Mouse (Mus musculus): ENCODE data around the gene Dnaaf5.
A peak's percentile ranks its signal among the peaks of the same experiment; 100 is the strongest.

Gene Dnaaf5

DNA sequence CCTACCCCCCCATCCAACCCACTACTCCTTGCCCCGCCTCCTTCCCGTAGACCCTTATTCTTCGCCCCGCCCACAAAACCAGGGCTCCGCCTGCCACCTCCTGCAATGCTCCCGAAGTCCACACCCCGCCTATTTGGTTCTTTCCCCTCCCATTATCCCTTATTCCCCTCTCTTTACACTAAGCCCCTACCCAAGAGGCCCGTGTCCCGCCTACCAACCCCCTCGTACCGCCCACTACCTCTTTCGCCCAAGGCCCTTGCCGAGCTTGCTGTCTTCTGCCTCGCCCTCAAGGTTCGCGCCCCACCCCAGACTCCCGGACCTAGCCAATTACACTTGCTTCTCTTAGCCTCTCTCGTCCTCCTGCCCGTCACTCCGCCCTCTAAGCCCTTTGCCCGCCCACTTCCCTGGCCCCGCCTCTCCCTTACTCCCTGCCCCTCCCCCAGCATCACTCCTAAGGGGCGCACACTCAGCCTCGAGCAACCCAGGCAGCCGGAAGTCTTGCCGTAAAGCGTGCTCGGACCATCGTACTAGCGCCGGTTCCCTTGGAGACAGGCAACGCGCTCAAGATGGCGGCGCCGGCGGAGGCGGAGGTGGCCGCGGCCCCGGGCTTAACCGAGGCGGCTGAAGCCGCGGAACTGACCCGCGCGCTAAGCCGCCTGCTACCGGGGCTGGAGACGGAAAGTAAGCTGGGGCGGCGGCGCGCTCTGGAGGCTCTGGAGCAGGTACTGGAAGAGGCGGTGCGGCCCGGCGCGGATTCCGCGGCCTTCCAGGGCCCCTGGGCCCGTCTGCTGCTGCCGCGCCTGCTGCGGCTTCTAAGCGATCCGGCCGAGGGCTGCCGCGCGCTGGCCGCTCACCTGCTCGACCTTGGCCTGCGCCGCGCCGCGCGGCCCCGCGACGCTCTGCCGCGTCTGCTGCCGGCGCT lies at the start of gene Dnaaf5, which contains the start of gene Prkar1b:
TSS of gene Dnaaf5 (plus strand) at position 543 of the 922 bp plus-strand sequence.
TSS of gene Prkar1b (minus strand) at position 321 of the 922 bp plus-strand sequence.
- peak; percentile 96 for DNase-seq (ENCODE audit: low spot score in 2 of 2)

DNA sequence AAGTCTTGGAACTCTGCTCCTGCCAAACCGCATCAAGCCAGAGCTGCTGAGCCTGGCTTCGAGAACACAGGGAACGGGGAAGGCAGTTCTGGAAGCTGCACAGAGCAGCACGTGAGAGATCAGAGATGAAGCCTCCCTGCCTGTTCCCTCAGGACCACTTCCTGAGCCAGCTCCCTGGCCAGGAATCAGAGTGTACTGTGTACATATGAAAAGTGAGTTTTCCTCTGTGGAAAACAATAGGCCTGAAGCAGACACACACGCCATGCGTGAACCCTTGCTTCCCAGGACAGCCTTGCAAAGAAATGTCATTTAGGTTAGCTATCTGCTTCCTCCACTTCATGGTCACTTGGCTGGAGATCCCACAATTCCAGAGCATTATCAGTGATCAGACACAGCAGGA lies 48.2 kb upstream of the Dnaaf5 start:
- DNase-seq (ENCODE audit: low spot score in 2 of 2): no peak

DNA sequence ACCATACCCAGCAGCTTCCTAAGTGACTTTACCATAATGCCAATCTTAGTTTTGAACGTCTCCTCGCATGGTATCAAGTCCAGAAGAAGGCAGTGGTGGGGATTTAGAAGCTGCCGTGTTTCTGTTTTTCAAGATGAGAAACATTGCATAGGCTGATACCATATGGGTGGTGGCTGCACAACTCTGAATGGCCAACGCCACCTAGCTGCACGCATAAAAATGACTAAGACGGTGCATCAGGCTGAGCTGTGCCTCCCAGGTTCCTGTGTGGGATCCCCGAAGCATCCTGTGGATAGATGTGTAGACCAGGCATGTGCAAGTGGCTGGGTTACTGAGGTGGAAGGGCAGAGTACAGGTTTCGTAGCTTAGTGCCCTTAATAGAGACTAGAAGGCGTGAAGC lies 42.2 kb upstream of the Dnaaf5 start:
- DNase-seq (ENCODE audit: low spot score in 2 of 2): peak in 1 of 2 experiments; percentile 42

DNA sequence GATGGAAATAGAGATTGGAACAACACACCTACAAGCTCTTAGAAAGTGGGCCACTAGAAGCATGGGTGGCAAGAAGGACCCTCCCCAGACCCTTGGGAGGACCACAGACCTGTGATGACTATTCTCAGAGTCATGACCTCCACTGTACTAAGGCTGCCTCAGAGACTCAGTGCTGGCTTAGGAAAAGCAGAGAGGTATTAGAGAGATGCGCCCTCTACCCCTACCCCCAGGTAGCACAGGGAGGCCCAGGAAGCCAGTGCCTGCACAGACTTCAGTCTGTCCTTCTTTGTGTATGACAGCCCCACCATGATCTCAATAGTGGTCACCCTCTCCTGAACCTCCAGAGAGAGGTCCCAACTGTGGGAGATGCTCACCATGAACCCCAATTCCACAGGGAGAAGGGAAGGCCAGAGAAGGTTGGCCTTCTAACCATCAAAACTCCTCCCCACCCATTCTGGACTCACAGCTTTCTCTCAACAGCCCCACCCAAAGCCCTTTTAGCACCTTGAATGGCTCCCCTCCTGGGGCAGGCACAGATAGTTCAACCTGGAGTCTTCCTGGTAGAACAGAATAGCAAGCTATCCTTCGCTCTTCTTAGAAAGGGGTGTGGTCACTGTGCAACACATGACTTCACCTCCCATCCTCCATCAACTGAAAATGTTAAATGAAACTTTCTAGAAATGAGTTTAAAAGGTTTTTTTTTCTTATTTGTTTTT lies 39.7 kb upstream of the Dnaaf5 start:
- DNase-seq (ENCODE audit: low spot score in 2 of 2): no peak

DNA sequence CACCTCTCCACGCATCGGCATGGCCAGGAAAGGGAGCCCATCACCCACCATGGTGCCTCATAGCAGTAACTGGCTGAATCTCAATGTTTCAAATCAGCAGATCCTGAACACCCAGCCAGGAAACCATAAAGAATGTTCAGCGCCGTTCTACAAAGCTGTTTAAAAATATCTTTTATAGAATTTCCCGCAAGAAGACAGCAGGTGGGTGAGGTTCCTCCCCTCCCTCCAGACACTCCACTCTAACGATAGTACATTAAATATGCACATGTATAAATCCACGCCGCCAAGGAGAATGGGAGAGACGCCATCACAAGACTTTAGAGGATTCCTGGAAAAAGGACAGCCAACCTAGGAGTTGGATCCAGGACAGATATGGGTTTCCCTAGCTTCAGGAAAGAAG lies 38.0 kb upstream of the Dnaaf5 start:
- DNase-seq (ENCODE audit: low spot score in 2 of 2): peak; percentile 38 to 55

DNA sequence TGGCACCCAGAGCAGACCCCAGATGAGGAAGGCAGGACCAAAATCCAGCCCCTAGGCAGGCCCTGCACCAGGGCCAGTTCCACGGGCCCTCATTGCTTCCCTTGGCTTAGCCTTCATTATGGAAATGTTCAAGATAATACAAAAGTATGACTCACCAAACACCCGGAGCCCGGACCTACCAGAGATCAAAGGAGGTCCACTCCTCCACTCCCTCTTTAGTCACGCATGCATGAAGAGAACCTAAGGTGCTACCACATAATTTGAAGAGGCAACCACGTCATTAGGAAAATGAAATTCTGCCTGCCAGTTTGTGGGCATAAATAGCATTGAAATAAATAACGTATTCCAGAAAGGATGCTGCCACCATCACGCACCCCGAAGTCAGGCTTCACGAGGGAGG lies 37.6 kb upstream of the Dnaaf5 start:
- no peak for DNase-seq (ENCODE audit: low spot score in 2 of 2)

DNA sequence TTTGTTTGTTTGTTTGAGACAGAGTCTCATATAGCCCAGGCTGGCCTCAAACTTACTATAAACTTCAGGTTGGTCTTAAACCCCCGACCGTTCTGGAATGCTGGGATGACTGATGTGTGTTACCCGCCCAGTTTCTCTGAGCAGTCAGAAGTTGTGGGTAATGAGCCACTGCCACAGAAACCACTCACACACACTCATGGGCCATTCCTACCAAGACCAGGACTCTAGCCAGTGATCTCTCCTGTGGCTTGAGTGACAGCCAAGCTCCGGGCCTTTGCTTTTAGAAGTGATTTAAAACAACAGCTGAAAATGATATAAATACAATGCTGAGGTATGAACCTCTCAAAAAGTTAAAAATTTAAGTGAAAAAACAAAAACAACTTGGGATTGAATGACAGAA lies 35.1 kb upstream of the Dnaaf5 start:
- DNase-seq (ENCODE audit: low spot score in 2 of 2): no peak

DNA sequence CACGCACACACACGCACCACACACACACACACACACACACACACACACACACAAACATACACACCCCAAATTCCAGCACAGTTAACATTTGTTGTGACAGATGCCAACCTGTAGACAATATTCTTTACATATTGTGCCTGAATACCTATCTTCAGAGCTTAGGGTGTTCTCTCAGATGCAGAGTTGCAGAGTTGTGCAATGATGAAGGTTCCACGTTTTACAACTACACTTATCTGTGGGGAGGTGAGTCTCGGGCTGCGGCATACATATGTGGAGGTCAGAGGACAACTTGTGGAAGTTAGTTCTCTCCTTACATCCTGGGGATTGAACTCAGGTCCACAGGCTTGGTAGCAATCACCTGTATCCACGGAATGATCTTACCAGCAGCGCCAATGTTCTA lies 34.5 kb upstream of the Dnaaf5 start:
- no peak for DNase-seq (ENCODE audit: low spot score in 2 of 2)

DNA sequence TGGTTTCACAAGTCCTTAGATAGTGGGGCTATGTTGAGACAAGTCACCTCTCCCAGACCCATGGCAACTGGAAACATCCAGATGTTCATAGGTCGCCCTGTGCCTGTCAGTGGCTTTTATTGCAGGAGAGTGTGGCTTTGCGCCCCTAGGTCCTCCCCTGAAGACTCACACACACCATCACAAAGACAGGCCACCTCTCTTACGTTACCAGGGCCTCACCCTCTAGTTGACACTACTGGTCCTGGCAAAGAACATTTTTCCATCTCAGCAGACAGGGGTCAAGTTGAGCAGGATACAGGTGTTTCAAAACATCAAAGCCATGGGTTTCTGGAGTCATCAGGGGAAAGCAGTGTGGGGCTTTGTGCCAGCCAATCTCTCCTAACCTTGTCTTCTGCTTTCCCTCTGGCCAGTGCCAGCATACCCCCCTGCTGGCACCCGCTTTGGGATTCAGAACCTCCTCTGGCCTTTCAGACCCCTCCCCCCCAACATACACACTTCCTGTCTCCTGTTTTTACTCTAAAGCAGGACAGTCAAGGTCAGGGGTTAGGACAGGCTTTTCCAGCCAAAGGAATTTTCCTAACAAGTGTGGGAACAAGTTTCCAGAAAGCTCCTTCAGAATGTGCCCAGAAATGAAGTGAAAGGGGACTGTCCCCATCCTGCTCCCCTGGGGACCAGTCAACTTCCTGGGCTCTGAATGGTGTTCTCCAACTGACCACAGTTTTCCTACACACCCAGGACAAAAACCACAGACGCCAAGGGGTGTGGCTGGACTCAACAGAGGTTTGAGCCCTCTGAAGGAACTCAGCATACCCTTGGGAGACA lies 31.7 kb upstream of the Dnaaf5 start:
- no peak for DNase-seq (ENCODE audit: low spot score in 2 of 2)

DNA sequence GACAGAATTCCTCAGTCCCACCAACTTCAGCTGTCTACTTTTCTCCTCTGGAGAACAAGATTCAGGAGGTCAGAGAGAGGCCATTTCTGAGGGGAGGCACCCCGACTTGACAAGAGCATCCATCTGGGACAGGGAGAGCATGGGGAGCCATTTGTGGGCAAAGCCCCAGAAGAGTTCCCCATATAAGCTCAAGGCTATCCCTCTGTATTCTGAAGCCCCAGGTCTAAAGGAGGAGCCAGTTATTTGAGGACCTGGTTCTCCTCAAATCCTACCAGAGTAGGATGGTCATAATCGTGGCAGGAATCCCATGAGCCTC lies 31.1 kb upstream of the Dnaaf5 start:
- DNase-seq (ENCODE audit: low spot score in 2 of 2): no peak

DNA sequence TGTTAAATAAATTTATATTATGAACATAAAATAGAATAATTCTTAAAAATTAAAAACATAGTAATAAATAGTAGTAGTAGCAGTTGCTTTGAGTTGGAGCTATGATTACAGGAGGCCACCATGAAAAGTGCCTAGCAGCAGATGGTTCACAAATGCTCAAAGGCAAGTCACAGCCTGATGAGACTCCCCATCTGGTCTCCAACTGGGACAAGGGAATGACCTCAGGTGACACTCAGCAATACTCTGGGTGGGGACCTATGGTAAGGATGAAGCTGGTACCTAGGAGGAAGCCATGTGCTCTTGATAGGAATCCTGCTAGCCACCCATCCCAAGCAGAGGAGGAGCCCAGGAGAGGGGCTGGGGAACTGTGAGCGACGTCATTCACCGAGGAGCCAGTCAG lies 24.3 kb upstream of the Dnaaf5 start:
- DNase-seq (ENCODE audit: low spot score in 2 of 2): no peak

DNA sequence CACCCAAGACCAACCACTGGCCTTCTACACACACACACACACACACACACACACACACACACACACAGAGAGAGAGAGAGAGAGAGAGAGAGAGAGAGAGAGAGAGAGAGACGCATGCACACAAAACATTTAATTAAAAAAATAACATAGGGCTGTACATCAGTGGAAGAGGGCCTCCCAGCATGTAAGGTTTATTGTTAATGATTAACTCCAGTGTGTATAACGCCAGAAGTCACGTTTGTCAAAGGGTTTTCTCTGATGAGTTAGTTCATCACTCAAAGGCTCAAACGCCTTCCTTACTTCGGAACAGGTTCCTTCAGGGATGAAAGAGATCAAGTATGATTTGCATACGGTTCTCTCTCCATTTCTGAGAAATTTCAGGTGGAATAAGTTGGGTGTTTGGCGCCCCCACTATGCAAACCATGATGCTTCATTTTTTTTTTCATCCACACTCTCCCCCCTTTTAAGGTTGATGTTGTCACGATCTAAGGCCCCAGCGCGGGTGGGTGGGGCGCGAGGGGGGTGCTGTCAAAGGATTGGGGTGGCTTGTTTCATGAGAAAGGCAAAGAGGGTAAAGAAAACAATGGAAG lies 21.5 kb upstream of the Dnaaf5 start:
- no peak for DNase-seq (ENCODE audit: low spot score in 2 of 2)

DNA sequence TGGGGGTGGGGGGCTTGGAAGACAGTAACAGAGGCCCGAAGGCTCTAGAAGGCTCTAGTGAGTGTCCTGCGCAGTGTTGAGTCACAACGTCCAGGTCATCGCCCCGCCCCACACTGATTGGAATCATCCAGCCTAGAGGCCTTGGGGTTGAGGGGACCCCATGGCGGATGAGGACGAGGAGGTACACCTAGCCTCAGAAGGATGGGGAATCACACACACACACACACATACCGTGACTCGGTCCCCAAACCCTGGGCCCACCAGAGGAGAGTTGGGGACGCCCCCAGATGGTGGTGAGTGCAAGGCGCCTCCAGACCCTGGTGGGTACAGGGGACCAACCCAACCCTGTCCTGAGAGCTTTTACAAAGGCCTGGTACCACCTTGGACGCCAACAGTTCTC lies 20.9 kb upstream of the Dnaaf5 start:
- DNase-seq (ENCODE audit: low spot score in 2 of 2): no peak

DNA sequence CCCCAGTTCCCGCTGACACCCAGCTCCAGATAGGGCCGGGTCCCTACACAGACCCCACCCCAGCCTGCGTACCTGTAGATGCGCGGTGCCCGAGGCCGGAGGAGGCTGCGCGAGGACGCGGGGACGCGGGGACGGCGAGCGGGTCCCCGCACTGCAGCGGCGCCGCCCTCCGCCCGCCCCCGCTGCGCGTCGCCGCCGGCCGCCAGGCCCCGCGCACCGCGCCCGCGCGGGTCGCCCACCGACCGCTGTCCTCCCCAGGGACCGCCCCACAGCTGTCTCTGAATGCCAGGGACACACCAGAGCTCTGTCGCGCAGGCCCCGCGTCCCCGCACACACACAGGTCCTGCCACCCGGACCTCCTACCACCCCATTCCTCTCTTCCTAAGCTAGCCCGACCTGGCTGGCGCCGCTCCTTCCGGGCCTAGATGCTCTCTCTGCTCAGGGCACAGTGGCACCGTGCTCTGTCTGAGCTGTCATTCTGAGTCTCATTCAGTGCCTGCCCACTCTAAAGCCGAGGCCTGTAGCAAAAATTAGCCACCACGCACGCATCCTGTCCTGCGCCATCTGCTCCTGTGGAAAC lies 20.4 kb upstream of the Dnaaf5 start:
- DNase-seq (ENCODE audit: low spot score in 2 of 2): peak; percentile 73 to 74

DNA sequence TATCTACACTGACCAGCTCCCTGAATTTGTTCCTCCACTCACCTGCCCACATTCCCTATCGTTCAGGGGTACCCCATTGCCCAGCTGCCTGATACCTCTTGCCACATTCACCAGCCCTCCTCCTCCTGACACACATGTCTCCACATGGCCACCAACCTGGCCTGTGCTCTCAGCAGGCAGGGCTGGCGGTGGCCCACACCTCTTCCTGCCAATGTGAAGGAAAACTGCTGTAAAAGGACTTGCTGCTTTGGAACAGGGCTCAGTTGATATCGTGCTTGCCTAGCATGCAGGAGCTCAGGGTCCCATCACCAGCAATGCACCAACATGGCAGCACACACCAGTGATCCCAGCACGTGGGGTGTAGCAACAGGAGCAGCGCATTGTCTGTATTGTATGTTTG lies 19.7 kb upstream of the Dnaaf5 start:
- DNase-seq (ENCODE audit: low spot score in 2 of 2): no peak

DNA sequence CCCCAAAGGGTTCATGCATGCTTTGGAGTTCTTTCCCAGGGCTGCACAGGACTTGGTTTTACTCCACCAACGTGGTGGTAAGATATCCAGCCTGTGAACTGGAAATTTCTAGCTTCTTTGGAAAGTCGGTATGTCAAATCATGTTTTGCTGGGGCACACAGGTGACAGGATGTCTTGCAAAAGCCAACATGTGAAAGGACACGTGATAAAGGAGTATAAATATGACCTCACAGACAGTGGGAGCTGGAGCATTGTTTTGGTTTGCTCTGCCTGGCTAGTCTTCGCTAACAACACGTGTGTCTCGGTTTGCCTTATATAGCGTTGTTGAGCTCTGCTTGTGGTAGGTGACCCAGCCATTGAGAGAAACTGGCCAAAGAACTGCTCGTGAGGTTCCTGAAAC lies 15.5 kb upstream of the Dnaaf5 start:
- DNase-seq (ENCODE audit: low spot score in 2 of 2): no peak

DNA sequence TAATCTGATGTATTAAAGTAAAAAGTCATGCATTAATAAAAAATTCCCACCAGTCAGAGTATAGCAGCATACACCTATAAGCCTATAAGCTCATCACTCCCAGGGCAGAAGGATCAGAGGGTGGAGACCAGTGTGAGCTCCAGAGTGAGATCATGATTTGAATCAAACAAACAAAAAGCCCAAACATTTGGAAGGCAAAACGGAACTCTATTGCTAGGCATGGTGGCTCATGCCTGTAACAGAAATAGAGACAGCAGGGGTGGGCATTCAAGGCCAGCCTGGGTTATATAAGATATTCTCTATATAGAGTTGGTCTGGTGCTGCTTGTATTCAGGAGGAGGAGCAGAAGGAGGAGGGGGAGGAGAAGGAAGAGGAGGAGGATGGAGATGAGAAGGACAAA lies 13.7 kb upstream of the Dnaaf5 start:
- peak in 1 of 2 experiments; percentile 46 for DNase-seq (ENCODE audit: low spot score in 2 of 2)

DNA sequence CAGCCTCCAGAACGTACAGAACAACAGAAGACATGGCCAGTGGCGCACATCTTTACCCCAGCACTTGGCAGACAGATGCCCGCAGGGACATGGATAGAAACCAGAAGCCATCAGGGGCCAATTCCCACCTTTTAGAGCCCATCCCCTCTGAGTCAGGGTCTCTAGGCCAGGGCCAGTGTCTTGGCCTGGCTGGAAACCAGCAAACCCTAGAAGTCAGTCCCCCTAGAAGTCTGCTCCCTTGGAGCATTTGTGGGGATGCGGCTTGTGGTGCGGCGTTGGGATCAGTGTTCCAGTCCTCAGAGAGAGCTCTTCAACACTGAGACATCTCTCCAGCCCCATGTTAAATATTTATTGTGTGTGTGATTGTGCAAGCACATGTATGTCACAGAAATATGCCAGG lies 12.8 kb upstream of the Dnaaf5 start:
- DNase-seq (ENCODE audit: low spot score in 2 of 2): no peak

DNA sequence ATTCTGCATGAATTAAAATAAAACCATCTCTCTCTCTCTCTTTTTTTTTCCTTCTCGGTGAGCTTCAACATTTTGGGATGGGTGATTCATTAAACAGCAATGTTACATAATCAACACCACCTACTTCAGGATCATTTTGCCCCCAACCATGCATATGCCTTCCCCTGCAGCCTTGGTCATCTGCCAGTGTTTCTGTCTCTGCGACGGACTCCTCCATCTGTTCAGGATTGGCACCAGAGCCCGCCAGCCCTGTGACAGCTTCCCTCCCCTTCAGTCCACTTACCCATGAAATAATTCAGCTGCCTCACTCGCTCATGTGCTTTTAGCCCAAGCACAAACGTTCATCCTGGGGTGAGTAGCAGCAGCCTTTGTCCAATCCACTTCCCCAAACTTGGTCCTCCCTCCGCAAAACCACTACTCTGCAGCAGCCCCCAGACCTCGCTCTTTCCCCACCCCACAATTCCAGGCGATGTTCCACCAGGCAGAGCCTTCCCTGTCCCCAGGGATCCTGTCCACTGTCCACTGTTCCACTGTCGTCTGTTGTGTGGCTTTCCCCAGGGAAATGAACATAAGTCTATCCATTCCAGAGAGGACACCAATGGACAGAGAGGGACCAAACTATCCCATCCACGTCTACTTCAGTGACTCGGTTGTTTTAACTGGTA lies 11.6 kb upstream of the Dnaaf5 start:
- peak; percentile 86 to 88 for DNase-seq (ENCODE audit: low spot score in 2 of 2)

DNA sequence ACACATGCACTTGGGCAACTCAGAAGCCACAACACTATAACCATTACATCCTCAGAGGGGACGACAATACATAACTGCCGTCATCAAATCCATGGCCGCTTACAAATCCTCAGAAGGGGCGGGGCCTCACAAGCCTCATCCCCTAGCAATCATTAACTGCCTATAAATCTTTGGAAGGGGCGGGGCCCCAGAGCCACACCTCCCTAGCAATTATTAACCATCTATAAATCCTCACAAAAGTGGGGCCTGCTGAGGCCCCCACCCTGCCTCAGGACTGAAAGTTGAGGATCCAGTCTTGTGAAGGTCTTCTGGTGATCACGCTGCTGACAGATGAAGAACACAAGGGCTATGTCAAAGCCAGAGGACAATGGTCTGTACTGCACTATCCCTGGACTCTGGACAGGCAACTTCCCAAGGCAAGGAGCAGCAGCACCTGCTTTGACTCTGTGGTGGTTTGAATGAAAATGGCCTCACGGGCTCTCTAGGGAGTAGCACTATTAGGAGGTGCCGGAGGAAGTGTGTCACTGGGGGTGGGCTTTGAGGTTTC lies 11.0 kb upstream of the Dnaaf5 start:
- DNase-seq (ENCODE audit: low spot score in 2 of 2): no peak

DNA sequence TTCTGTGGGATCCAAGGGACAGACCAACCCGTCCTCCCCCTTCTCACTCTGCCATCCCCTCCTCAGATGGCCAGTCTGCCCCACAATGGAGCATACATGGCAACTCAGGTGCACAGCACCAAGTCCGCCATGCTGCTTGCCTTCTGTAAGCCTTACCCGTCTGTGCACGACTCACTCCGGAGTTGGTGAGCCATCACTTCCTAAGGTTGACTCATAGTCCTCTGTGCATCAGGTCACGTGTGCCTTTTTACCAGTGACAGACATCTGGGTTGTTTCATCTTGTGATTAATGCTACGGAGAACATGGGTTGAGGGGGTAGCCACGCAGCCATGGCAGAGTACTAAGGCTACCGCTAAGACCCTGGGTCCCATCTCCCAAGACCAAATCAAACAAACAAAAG lies 9.4 kb upstream of the Dnaaf5 start:
- no peak for DNase-seq (ENCODE audit: low spot score in 2 of 2)
